Mouse (Mus musculus): ENCODE measurements around the gene Gsg1l2.

Gsg1l2 gene

DNA sequence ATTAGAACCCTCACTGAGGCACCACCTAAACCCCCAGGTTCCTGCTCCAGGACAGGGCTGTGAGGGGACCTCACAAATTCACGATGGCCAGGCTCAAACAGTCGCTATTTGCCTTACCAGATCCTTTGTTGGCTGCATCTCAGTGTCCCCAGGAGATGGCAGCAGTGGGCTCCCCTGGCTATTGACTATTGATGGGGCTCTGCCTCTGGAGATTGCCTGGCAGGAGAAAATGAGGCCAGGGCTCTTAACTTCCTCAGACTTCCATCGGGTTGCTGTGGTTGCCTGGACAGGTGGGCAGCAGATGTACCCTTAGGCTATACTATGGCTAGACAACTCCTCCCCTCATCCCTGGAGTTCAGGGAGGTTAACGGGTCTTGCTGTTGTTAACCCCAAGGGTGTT lies 45.8 kb downstream of the Gsg1l2 start:
- DNase-seq = no peak

- DNase-seq = no peak
Measured at GRCm38 (mm10) chr11:67821560-67821959, 47.2 kb downstream of the Gsg1l2 start.

- DNase-seq = no peak
Measured at GRCm38 (mm10) chr11:67828360-67829059, 54.1 kb downstream of the Gsg1l2 start.

- no peak for DNase-seq
Measured at GRCm38 (mm10) chr11:67829530-67829929, 55.1 kb downstream of the Gsg1l2 start.

DNA sequence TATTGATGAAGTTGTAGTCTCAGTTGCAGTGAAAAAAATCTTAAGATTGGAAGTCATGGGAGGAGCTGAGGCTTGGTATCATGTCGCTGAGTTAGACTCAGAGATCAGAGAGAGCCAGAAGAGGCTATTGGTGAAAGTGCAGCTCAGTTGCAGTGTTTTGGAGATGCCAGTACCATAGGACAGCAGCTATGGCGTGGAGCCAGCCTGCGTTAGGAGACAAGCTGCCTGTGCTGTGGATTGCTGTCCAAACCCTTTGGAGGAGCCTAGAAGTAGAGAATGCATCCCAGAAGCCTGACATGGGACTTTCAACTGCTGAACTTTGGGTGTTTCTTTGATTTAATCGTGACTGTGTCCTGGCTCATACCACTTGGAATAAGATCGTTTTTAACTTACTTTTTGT lies 57.4 kb downstream of the Gsg1l2 start:
- DNase-seq = no peak

DNA sequence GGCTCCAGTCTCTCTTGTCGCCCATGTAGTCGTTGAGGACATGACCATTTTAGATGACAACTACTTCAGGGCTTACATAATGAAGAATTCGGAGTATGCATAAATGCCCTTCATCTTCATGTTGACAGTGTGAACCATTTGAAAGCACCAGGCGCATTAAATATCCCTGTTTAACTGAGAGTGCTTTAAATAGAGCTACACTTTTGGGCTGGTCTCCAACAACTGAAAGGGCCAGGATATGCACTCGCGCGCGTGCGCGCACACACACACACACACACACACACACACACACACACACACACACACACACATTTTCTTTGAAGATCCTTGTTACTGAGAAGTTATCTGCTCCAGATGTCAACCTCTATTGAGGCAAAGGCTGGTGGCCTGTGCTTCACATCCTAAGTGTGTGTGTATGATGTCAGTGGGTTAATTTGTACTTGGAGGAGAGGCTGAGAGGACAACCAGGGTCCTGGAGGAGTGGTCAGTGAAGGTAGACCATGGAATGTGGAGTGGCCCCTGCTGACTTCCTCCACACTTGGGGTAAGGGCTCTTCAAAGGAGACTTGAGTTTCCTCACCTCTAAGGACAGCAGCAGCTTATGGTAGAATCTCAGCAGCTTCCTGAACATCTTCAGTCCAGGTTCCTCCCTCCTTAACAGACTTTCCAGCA lies 61.1 kb downstream of the Gsg1l2 start:
- no peak for DNase-seq

Measured in liver (tissue).